Mouse (Mus musculus) MEL (cell line): ENCODE data around the gene Gm45234. TPM values are rescaled to one million over a fixed set of nuclear protein-coding genes. Genes with fewer than 3 reads are reported as not detected.
A peak's percentile ranks its signal among the peaks of the same experiment; 100 is the strongest.

Experiments
- DNase-seq: peaks from one replicate; pipeline ENCODE4 v3.0.0; 2011; ENCODE audit warnings: low read depth, low spot score
- H3K27ac ChIP-seq: 2 replicates; pipeline ENCODE4 v1.5.1; 2012; ENCODE audit warnings: low read depth, mild to moderate bottlenecking, control low read depth, low read length, moderate library complexity; ENCODE audit not compliant: control insufficient read depth
- H3K27me3 ChIP-seq, 2 experiments: fragments of 150-350 bp in 1 of 2; sonication (generic) in 1 of 2; 2 replicates each; pipeline ENCODE4 v1.6.1; 2012; ENCODE audit warnings: low read length in 2 of 2, mild to moderate bottlenecking in 2 of 2, improper control_type of control experiment in 1 of 2, moderate library complexity in 1 of 2; ENCODE audit not compliant: insufficient read depth in 2 of 2, control insufficient read depth in 1 of 2
- H3K36me3 ChIP-seq, 2 experiments: 2 replicates each; pipeline ENCODE4 v1.6.1; 2012 to 2014; ENCODE audit warnings: low read length in 2 of 2, improper control_type of control experiment in 1 of 2, inconsistent platforms in 1 of 2, mild to moderate bottlenecking in 1 of 2; ENCODE audit not compliant: insufficient read depth in 2 of 2, control insufficient read depth in 1 of 2
- H3K4me1 ChIP-seq, 2 experiments: fragments of 150-350 bp in 1 of 2; sonication (generic) in 1 of 2; 2 replicates each; pipeline ENCODE4 v1.6.1; 2012; ENCODE audit warnings: low read length in 2 of 2, improper control_type of control experiment in 1 of 2, mild to moderate bottlenecking in 1 of 2; ENCODE audit not compliant: insufficient read depth in 2 of 2, control insufficient read depth in 1 of 2
- H3K4me3 ChIP-seq, 2 experiments: fragments of 150-350 bp in 1 of 2; sonication (generic) in 1 of 2; 2 replicates each; pipeline ENCODE4 v1.5.1; 2012; ENCODE audit warnings: low read depth in 2 of 2, low read length in 2 of 2, mild to moderate bottlenecking in 2 of 2, moderate library complexity in 2 of 2, control low read depth in 1 of 2, improper control_type of control experiment in 1 of 2; ENCODE audit not compliant: control insufficient read depth in 1 of 2, insufficient read depth in 1 of 2
- H3K79me2 ChIP-seq: 2 replicates; pipeline ENCODE4 v1.6.1; 2012; ENCODE audit warnings: mild to moderate bottlenecking, low read length, moderate library complexity; ENCODE audit not compliant: control insufficient read depth, poor library complexity, insufficient read depth
- H3K9ac ChIP-seq: 2 replicates; pipeline ENCODE4 v1.6.1; 2012; ENCODE audit warnings: low read depth, mild to moderate bottlenecking, control low read depth, low read length, moderate library complexity; ENCODE audit not compliant: control insufficient read depth, poor library complexity, severe bottlenecking
- H3K9me3 ChIP-seq: fragments of 150-350 bp; sonication (generic); replicated peaks from 2 replicates; pipeline ENCODE4 v1.6.1; 2012; ENCODE audit warnings: mild to moderate bottlenecking, low read length, improper control_type of control experiment, moderate library complexity; ENCODE audit not compliant: insufficient read depth
- BHLHE40 ChIP-seq: IDR thresholded peaks from 2 replicates; pipeline ENCODE4 v1.6.1; 2012; ENCODE audit warnings: low read depth, mild to moderate bottlenecking, inconsistent platforms, low read length, improper control_type of control experiment, borderline replicate concordance
- CHD1 ChIP-seq: IDR thresholded peaks from 2 replicates; pipeline ENCODE4 v1.6.1; 2012; ENCODE audit warnings: low read depth, mild to moderate bottlenecking, inconsistent platforms, low read length, improper control_type of control experiment
- CHD2 ChIP-seq: IDR thresholded peaks from 2 replicates; pipeline ENCODE4 v1.6.1; 2011; ENCODE audit warnings: low read length, improper control_type of control experiment
- E2F4 ChIP-seq: IDR thresholded peaks from 2 replicates; pipeline ENCODE4 v1.6.1; 2011; ENCODE audit warnings: low read depth, low read length, improper control_type of control experiment, borderline replicate concordance
- ELF1 ChIP-seq: IDR thresholded peaks from 2 replicates; pipeline ENCODE4 v1.6.1; 2014; ENCODE audit warnings: low read depth, mild to moderate bottlenecking, inconsistent platforms, low read length, improper control_type of control experiment, moderate library complexity
- EP300 ChIP-seq, 2 experiments: IDR thresholded peaks; 2 replicates each; pipeline ENCODE4 v1.6.1; 2011; ENCODE audit warnings: improper control_type of control experiment in 2 of 2, low read length in 2 of 2, low read depth in 1 of 2, mild to moderate bottlenecking in 1 of 2
- ETS1 ChIP-seq: IDR thresholded peaks from 2 replicates; pipeline ENCODE4 v1.6.1; 2012; ENCODE audit warnings: low read depth, mild to moderate bottlenecking, inconsistent platforms, low read length, improper control_type of control experiment, moderate library complexity
- GABPA ChIP-seq: IDR thresholded peaks from 2 replicates; pipeline ENCODE4 v1.6.1; 2012; ENCODE audit warnings: low read depth, mild to moderate bottlenecking, inconsistent platforms, low read length, improper control_type of control experiment, moderate library complexity
- GATA1 ChIP-seq: IDR thresholded peaks from 2 replicates; pipeline ENCODE4 v1.6.1; 2011; ENCODE audit warnings: low read depth, low read length, improper control_type of control experiment
- HCFC1 ChIP-seq: IDR thresholded peaks from 2 replicates; pipeline ENCODE4 v1.6.1; 2012; ENCODE audit warnings: low read depth, mild to moderate bottlenecking, inconsistent platforms, low read length, improper control_type of control experiment, moderate library complexity
- JUND ChIP-seq: IDR thresholded peaks from 2 replicates; pipeline ENCODE4 v1.6.1; 2011; ENCODE audit warnings: low read depth, mild to moderate bottlenecking, improper control_type of control experiment, low read length
- KAT2A ChIP-seq: conservative IDR thresholded peaks from 2 replicates; pipeline ENCODE4 v1.6.1; 2012; ENCODE audit warnings: low read depth, low read length, improper control_type of control experiment, inconsistent platforms
- MAX ChIP-seq: IDR thresholded peaks from 2 replicates; pipeline ENCODE4 v1.6.1; 2011; ENCODE audit warnings: low read length, improper control_type of control experiment
- MAZ ChIP-seq: IDR thresholded peaks from 2 replicates; pipeline ENCODE4 v1.6.1; 2012; ENCODE audit warnings: low read depth, mild to moderate bottlenecking, inconsistent platforms, low read length, improper control_type of control experiment
- MYC ChIP-seq: IDR thresholded peaks from 2 replicates; pipeline ENCODE4 v1.6.1; 2011; ENCODE audit warnings: low read depth, mild to moderate bottlenecking, low read length, improper control_type of control experiment, moderate library complexity
- NRF1 ChIP-seq: IDR thresholded peaks from 2 replicates; pipeline ENCODE4 v1.6.1; 2014; ENCODE audit warnings: low read depth, mild to moderate bottlenecking, inconsistent platforms, low read length, improper control_type of control experiment, moderate library complexity; ENCODE audit not compliant: poor library complexity, insufficient read depth, severe bottlenecking
- POLR2A ChIP-seq, 2 experiments: IDR thresholded peaks; 2 replicates each; pipeline ENCODE4 v1.6.1; 2011 to 2012; ENCODE audit warnings: low read length in 2 of 2, mild to moderate bottlenecking in 2 of 2, control low read depth in 1 of 2, improper control_type of control experiment in 1 of 2, low read depth in 1 of 2, moderate library complexity in 1 of 2; ENCODE audit not compliant: control insufficient read depth in 1 of 2, insufficient read depth in 1 of 2, poor library complexity in 1 of 2
- RCOR1 ChIP-seq: IDR thresholded peaks from 2 replicates; pipeline ENCODE4 v1.6.1; 2012; ENCODE audit warnings: low read depth, mild to moderate bottlenecking, inconsistent platforms, low read length, improper control_type of control experiment
- SMC3 ChIP-seq: IDR thresholded peaks from 2 replicates; pipeline ENCODE4 v1.6.1; 2011; ENCODE audit warnings: low read depth, low read length, improper control_type of control experiment
- TAL1 ChIP-seq: IDR thresholded peaks from 2 replicates; pipeline ENCODE4 v1.6.1; 2012; ENCODE audit warnings: mild to moderate bottlenecking, inconsistent platforms, low read length, moderate library complexity, mixed read lengths
- TBP ChIP-seq: IDR thresholded peaks from 2 replicates; pipeline ENCODE4 v1.8.0; 2011; ENCODE audit warnings: low read depth, low read length, improper control_type of control experiment
- TCF12 ChIP-seq: IDR thresholded peaks from 2 replicates; pipeline ENCODE4 v1.6.1; 2014; ENCODE audit warnings: low read depth, mild to moderate bottlenecking, inconsistent platforms, low read length, improper control_type of control experiment, moderate library complexity
- UBTF ChIP-seq: IDR thresholded peaks from 2 replicates; pipeline ENCODE4 v1.6.1; 2012; ENCODE audit warnings: low read depth, mild to moderate bottlenecking, inconsistent platforms, low read length, improper control_type of control experiment, moderate library complexity, borderline replicate concordance; ENCODE audit not compliant: insufficient read depth
- USF1 ChIP-seq: IDR thresholded peaks from 2 replicates; pipeline ENCODE4 v1.6.1; 2014; ENCODE audit warnings: low read depth, mild to moderate bottlenecking, inconsistent platforms, low read length, improper control_type of control experiment, moderate library complexity
- USF2 ChIP-seq, 2 experiments: IDR thresholded peaks; 2 replicates each; pipeline ENCODE4 v1.6.1; 2011 to 2012; ENCODE audit warnings: improper control_type of control experiment in 2 of 2, low read length in 2 of 2, borderline replicate concordance in 1 of 2, inconsistent platforms in 1 of 2, low read depth in 1 of 2, mild to moderate bottlenecking in 1 of 2; ENCODE audit not compliant: insufficient read depth in 1 of 2
- ZC3H11A ChIP-seq: IDR thresholded peaks from 2 replicates; pipeline ENCODE4 v1.6.1; 2012; ENCODE audit warnings: low read depth, mild to moderate bottlenecking, inconsistent platforms, low read length, improper control_type of control experiment
- ZMIZ1 ChIP-seq: IDR thresholded peaks from 2 replicates; pipeline ENCODE4 v1.6.1; 2012; ENCODE audit warnings: low read depth, mild to moderate bottlenecking, inconsistent platforms, low read length, improper control_type of control experiment, moderate library complexity
- ZNF384 ChIP-seq: IDR thresholded peaks from 2 replicates; pipeline ENCODE4 v1.6.1; 2012; ENCODE audit warnings: low read depth, mild to moderate bottlenecking, inconsistent platforms, low read length, improper control_type of control experiment
- polyA plus RNA-seq, 2 experiments: library from polyadenylated mRNA; stranded (reverse) in 1 of 2; unstranded in 1 of 2; fragments of >175 nt in 1 of 2; fragments of >200 nt in 1 of 2; gene quantifications; 2 replicates each; pipeline versions ENCODE4 v1.2.1 to v1.2.4; 2012; ENCODE audit warnings: low replicate concordance in 2 of 2, low read depth in 1 of 2; ENCODE audit not compliant: insufficient read length in 2 of 2, insufficient read depth in 1 of 2, missing spikeins in 1 of 2
- total RNA-seq: library from RNA; depleted of rRNA; stranded (reverse); fragments of 300-350 nt; gene quantifications from 2 replicates; pipeline ENCODE4 v1.2.3, GENCODE M21; 2012

The Gm45234 gene
- total and polyA plus RNA-seq, 3 experiments: 0.15 TPM; not detected in 2

DNA sequence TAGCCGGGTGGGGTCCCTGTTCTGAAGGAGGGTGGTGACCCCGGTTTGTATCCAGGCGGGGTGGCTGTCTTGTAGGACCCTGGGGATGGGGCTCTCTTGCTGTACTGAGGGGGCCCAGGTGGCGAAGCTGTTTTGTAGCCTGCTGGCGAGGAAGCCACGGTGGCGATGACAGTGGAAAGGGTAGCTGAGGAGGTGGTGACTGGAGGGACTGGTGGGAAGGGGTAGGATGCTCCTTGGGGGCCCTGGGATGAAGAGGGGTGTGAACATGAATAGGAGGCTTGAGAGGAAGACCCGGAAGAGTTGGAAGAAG, 9.6 kb downstream of the Gm45234 start:
- peaks cover 0 to 4% of the 10 kb centered on the region in 2 experiments; a peak in 1 of 4 replicates for H3K4me1 ChIP-seq

DNA sequence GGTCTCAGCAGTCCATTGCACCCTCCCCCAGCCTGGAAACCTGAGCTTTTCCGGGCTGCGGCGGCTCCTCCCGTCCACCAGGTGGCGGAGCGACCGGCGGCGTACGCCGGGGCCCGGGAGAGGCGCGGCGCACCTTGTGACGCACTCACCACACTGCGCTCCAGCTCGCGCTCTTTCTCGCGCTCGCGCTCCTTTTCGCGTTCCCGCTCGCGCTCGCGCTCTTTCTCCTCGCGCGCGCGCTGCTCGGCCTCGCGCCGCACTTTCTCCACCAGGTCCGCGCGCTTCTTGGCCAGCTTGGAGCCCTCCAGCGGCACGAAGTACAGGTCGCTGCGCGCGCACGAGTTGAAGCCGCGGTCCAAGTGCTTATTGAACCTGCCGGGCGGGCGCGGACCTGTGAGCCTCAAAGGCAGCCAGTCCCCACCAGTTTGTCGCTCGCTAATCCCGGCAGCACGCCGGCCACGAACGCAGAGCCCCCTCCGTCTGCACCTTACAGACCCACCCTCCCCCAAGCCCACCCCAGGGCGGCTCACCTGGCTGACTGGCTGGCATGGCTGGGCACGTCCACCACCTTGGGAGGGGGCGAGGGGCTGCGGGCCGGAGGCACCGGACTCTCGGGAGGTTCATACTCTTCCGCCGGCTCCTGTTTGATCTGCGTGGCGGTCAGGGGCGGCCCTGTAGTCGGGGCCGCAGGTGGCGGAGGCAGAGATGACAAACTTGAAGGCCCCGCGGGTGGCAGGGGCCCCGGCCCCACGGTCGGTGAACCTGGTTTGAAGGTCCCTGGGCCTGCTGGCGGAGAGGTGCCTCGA, 10.1 kb downstream of the Gm45234 start:
- no peaks in the 10 kb centered on the region for H3K27me3 ChIP-seq
- H3K9ac ChIP-seq: peak overlapping the region; percentile 80
- H3K27ac ChIP-seq: peak overlapping the region; percentile 25; the same call in 1 of the 2 replicates
- peaks cover 1% of the 10 kb centered on the region; the same call in 1 of the 2 replicates for H3K79me2 ChIP-seq
- no peaks in the 10 kb centered on the region for H3K9me3 ChIP-seq
- peaks cover 0 to 4% of the 10 kb centered on the region in 2 experiments; a peak in 1 of 4 replicates for H3K4me1 ChIP-seq
- H3K36me3 ChIP-seq: peaks cover 0 to 4% of the 10 kb centered on the region in 2 experiments; a peak in 2 of 4 replicates
- peak; percentile 97 for DNase-seq
- H3K4me3 ChIP-seq: peak overlapping the region; percentile 50 to 57
- TF ChIP-seq KAT2A (no peak; the same call in 1 of the 2 replicates), JUND (no peak), NRF1 (peak; percentile 62), ZC3H11A (no peak), TAL1 (no peak), UBTF (no peak), EP300 (IDR thresholded peaks at IDR 0.05; ENCODE audit: low read depth in 1 of 2, low read length in 2 of 2) (no peak), POLR2A (IDR thresholded peaks at IDR 0.05; ENCODE audit: control insufficient read depth in 1 of 2, insufficient read depth in 1 of 2, low read depth in 1 of 2, low read length in 2 of 2, poor library complexity in 1 of 2) (peak; percentile 37 to 63; a peak in 1 of 4 replicates), E2F4 (peak; percentile 74; the same call in 1 of the 2 replicates), CHD1 (no peak), MYC (no peak), ZMIZ1 (0 out of 2 replicates have a peak, but pooled peaks have one; percentile 51), GATA1 (no peak), TBP (0 out of 2 replicates have a peak, but pooled peaks have one; percentile 19), MAZ (peak; percentile 22; the same call in 1 of the 2 replicates), HCFC1 (peak; percentile 93), ETS1 (peak; percentile 29; the same call in 1 of the 2 replicates), ELF1 (peak; percentile 78), CHD2 (peak; percentile 75), USF2 (IDR thresholded peaks at IDR 0.05; ENCODE audit: borderline replicate concordance in 1 of 2, insufficient read depth in 1 of 2, low read depth in 1 of 2, low read length in 2 of 2) (no peak), USF1 (0 out of 2 replicates have a peak, but pooled peaks have one; percentile 44), BHLHE40 (no peak)

More for the DNA sequence above, 9.6 kb downstream of the Gm45234 start:
- no peak overlapping the region for H3K27ac ChIP-seq
- TF ChIP-seq GABPA (no peak), BHLHE40 (no peak), CHD1 (no peak), TAL1 (no peak), E2F4 (no peak), NRF1 (no peak), SMC3 (no peak), MAX (no peak), KAT2A (no peak), TCF12 (no peak), RCOR1 (no peak), ZC3H11A (no peak), HCFC1 (no peak), USF2 (IDR thresholded peaks at IDR 0.05; ENCODE audit: borderline replicate concordance in 1 of 2, insufficient read depth in 1 of 2, low read depth in 1 of 2, low read length in 2 of 2) (no peak), TBP (no peak), GATA1 (no peak), ZNF384 (no peak)
- H3K27me3 ChIP-seq: no peaks in the 10 kb centered on the region
- H3K36me3 ChIP-seq: peaks cover 0 to 4% of the 10 kb centered on the region in 2 experiments; a peak in 2 of 4 replicates
- DNase-seq: no peak
- H3K9ac ChIP-seq: peak overlapping the region; percentile 80
- no peaks in the 10 kb centered on the region for H3K9me3 ChIP-seq
- peaks cover 1% of the 10 kb centered on the region; the same call in 1 of the 2 replicates for H3K79me2 ChIP-seq
- peak overlapping the region; percentile 50 to 57 for H3K4me3 ChIP-seq
